In genomic region chr2:127338416-127338815, GRCm38 (mm10) we compare ENCODE assay signal across 12 mouse cellular contexts. TPM values are rescaled to one million over a fixed set of nuclear protein-coding genes. Genes with fewer than 3 reads are reported as not detected.
A peak's percentile ranks its signal among the peaks of the same experiment; 100 is the strongest.
DNase-seq lines count a peak whose midpoint lies in the region; ATAC-seq and TF ChIP-seq lines count a peak whose summit lies in the region.
"Had no signal": no experiment of that assay in that cellular context is flagged by ENCODE, and none has a peak within 500 bp of the region (broad histone marks: within the 10 kb centered on the region; RNA-seq: fewer than 3 reads in every experiment).

TSS of gene Astl (plus strand) at chr2:127338639.

- peaks cover 20% of the 10 kb centered on the region for H3K27me3 ChIP-seq in heart, embryonic 11.5 days (ENCODE audit: control insufficient read depth, insufficient read depth, low read length)
- H3K27me3 ChIP-seq in lung, postnatal 0 days (replicated peaks; ENCODE audit: insufficient read depth, low read length) = no peaks in the 10 kb centered on the region; the same call in 1 of the 2 replicates
- H3K27me3 ChIP-seq in hindbrain, embryonic 16.5 days (replicated peaks; ENCODE audit: control insufficient read depth, insufficient read depth, low read length) = peaks cover 14% of the 10 kb centered on the region
- peaks cover 39% of the 10 kb centered on the region for H3K27me3 ChIP-seq in neural tube, embryonic 15.5 days (replicated peaks)

- DNase-seq in heart, postnatal 14 days = no peak
- no peak for DNase-seq in lung, postnatal 0 days (ENCODE audit: low spot score)
- DNase-seq in lung, postnatal 25 days (ENCODE audit: low spot score) = no peak
- DNase-seq in layer of hippocampus, adult 8-10 months (ENCODE audit: low spot score in 2 of 2) = no peak
- no peak for DNase-seq in layer of hippocampus, adult 11-12 months (ENCODE audit: low spot score)
- DNase-seq: cerebellum, postnatal 25 days; kidney, adult 11 months had no signal

- H3K36me3 ChIP-seq in heart, embryonic 11.5 days (ENCODE audit: control insufficient read depth, insufficient read depth, low read length) = no peaks in the 10 kb centered on the region
- no peaks in the 10 kb centered on the region for H3K36me3 ChIP-seq in lung, postnatal 0 days (ENCODE audit: insufficient read depth, low read length)
- no peaks in the 10 kb centered on the region for H3K36me3 ChIP-seq in hindbrain, embryonic 16.5 days (ENCODE audit: control insufficient read depth, insufficient read depth, low read length)
- no peaks in the 10 kb centered on the region for H3K36me3 ChIP-seq in neural tube, embryonic 15.5 days

- TF ChIP-seq EP300 in lung, postnatal 0 days (IDR thresholded peaks at IDR 0.05) = no peak

- no peak for ATAC-seq in heart, embryonic 11.5 days (replicated peaks; ENCODE audit: insufficient number of reproducible peaks, low FRiP score, low TSS enrichment)
- ATAC-seq in lung, postnatal 0 days = no peak
- ATAC-seq in hindbrain, embryonic 16.5 days = no peak
- ATAC-seq in neural tube, embryonic 15.5 days (ENCODE audit: low FRiP score) = no peak
- ATAC-seq: forebrain, embryonic 13.5 days had no signal

- intact Hi-C loops in heart, postnatal 14 days (cut with DNase I) = no loop called here

- no peaks in the 10 kb centered on the region for H3K9me3 ChIP-seq in heart, embryonic 11.5 days (replicated peaks; ENCODE audit: control insufficient read depth, low read length)
- no peaks in the 10 kb centered on the region for H3K9me3 ChIP-seq in lung, postnatal 0 days (ENCODE audit: low read length)
- H3K9me3 ChIP-seq in hindbrain, embryonic 16.5 days (ENCODE audit: control insufficient read depth, low read length) = no peaks in the 10 kb centered on the region
- no peaks in the 10 kb centered on the region for H3K9me3 ChIP-seq in neural tube, embryonic 15.5 days (replicated peaks)
- H3K9me3 ChIP-seq: forebrain, embryonic 13.5 days had no signal

- no peak for TF ChIP-seq CTCF in lung, postnatal 0 days (IDR thresholded peaks at IDR 0.05)

- WGBS in heart, embryonic 11.5 days (ENCODE audit: insufficient replicate concordance) = 63% methylated on average over 4 of the region's 4 CpGs
- WGBS in lung, postnatal 0 days = 80% methylated on average over 4 of the region's 4 CpGs
- 86% methylated on average over 4 of the region's 4 CpGs for WGBS in hindbrain, embryonic 16.5 days
- WGBS in neural tube, embryonic 15.5 days = 86% methylated on average over 4 of the region's 4 CpGs

- H3K4me1 ChIP-seq in heart, embryonic 11.5 days (ENCODE audit: control insufficient read depth, insufficient read depth, low read length) = peaks cover 20% of the 10 kb centered on the region
- no peaks in the 10 kb centered on the region for H3K4me1 ChIP-seq in lung, postnatal 0 days (ENCODE audit: insufficient read depth, low read depth, low read length)
- peaks cover 11% of the 10 kb centered on the region for H3K4me1 ChIP-seq in hindbrain, embryonic 16.5 days (ENCODE audit: control insufficient read depth, insufficient read depth, low read depth, low read length)
- peaks cover 16% of the 10 kb centered on the region for H3K4me1 ChIP-seq in neural tube, embryonic 15.5 days

- peak within 1 kb of the TSS; percentile 66 for H3K4me3 ChIP-seq in heart, embryonic 11.5 days (ENCODE audit: low read depth, low read length)
- H3K4me3 ChIP-seq in lung, postnatal 0 days (ENCODE audit: low read depth, low read length) = no peak within 1 kb of the TSS
- no peak within 1 kb of the TSS for H3K4me3 ChIP-seq in hindbrain, embryonic 16.5 days (ENCODE audit: low read length)
- H3K4me3 ChIP-seq in neural tube, embryonic 15.5 days (replicated peaks) = peak within 1 kb of the TSS; percentile 59

- H3K4me2 ChIP-seq in heart, embryonic 11.5 days = peak within 1 kb of the TSS; percentile 91
- 0 out of 2 replicates have a peak within 1 kb of the TSS, but pooled peaks have one; percentile 83 for H3K4me2 ChIP-seq in lung, postnatal 0 days (replicated peaks; ENCODE audit: low read depth, low read length)
- peak within 1 kb of the TSS; percentile 84; the same call in 1 of the 2 replicates for H3K4me2 ChIP-seq in hindbrain, embryonic 16.5 days (ENCODE audit: low read length)
- H3K4me2 ChIP-seq in neural tube, embryonic 15.5 days = peak within 1 kb of the TSS; percentile 94

- H3K9ac ChIP-seq in heart, embryonic 11.5 days (ENCODE audit: low read depth, low read length) = no peak within 1 kb of the TSS
- H3K9ac ChIP-seq in lung, postnatal 0 days (replicated peaks; ENCODE audit: low read depth) = no peak within 1 kb of the TSS
- no peak within 1 kb of the TSS for H3K9ac ChIP-seq in hindbrain, embryonic 16.5 days (ENCODE audit: low read depth, low read length)
- H3K9ac ChIP-seq in neural tube, embryonic 15.5 days (replicated peaks) = no peak within 1 kb of the TSS; the same call in 1 of the 2 replicates
- H3K9ac ChIP-seq: forebrain, embryonic 13.5 days had no signal

- H3K27ac ChIP-seq in heart, embryonic 11.5 days (ENCODE audit: low read depth, low read length) = no peak within 1 kb of the TSS
- no peak within 1 kb of the TSS for H3K27ac ChIP-seq in lung, postnatal 0 days (ENCODE audit: low read length)
- no peak within 1 kb of the TSS for H3K27ac ChIP-seq in hindbrain, embryonic 16.5 days (ENCODE audit: low read depth, low read length)
- H3K27ac ChIP-seq in neural tube, embryonic 15.5 days (replicated peaks) = no peak within 1 kb of the TSS
- H3K27ac ChIP-seq: forebrain, embryonic 13.5 days had no signal

RNA-seq across cellular contexts. Expression of gene Astl, which starts in this region (rescaled TPM):
- not detected in 2 replicates for polyA plus RNA-seq in heart, embryonic 11.5 days (2014; fragmentation: Nextera tagmentation; extraction: Ambion mirVana)
- not detected for total RNA-seq in heart, postnatal 14 days (2021)
- not detected in 2 replicates for polyA plus RNA-seq in lung, postnatal 0 days (2015; fragmentation: Nextera tagmentation; extraction: Ambion mirVana)
- polyA plus RNA-seq in hindbrain, embryonic 16.5 days (2015; fragmentation: Nextera tagmentation; extraction: Ambion mirVana) = not detected in 2 replicates
- polyA plus RNA-seq in neural tube, embryonic 15.5 days (2015; fragmentation: Nextera tagmentation; extraction: Ambion mirVana) = not detected in 2 replicates
- total RNA-seq in layer of hippocampus, adult 8-10 months (2022) = not detected
- polyA plus RNA-seq: forebrain, embryonic 13.5 days; limb, embryonic 11.5 days had no signal

Comparison
In these comparisons a context has a peak if more than half of its experiments do, and no peak if none do; other contexts are left out.
1. H3K4me3 ChIP-seq: peak in heart, embryonic 11.5 days (single experiment) and neural tube, embryonic 15.5 days (single experiment); none in lung, postnatal 0 days (single experiment) and hindbrain, embryonic 16.5 days (single experiment).
2. Peak in every context shown above with its lines, with median percentiles within 50 percentile points of each other: H3K4me2 ChIP-seq.